8 mouse cellular contexts compared by ENCODE assay signal in genomic region chr17:32483200-32483599, GRCm38 (mm10). TPM values are rescaled to one million over a fixed set of nuclear protein-coding genes. Genes with fewer than 3 reads are reported as not detected.
DNase-seq lines count a peak whose midpoint lies in the region; ATAC-seq lines count a peak whose summit lies in the region.

No protein-coding gene starts in this region.

- H3K27ac ChIP-seq in embryonic facial prominence, embryonic 15.5 days (replicated peaks), result no peak overlapping the region
- no peak overlapping the region for H3K27ac ChIP-seq in heart, embryonic 11.5 days (ENCODE audit: low read depth, low read length)
- H3K27ac ChIP-seq in kidney, embryonic 15.5 days, result no peak overlapping the region
- H3K27ac ChIP-seq in liver, embryonic 11.5 days (ENCODE audit: low read depth, low read length), result no peak overlapping the region
- no peak overlapping the region for H3K27ac ChIP-seq in stomach, embryonic 14.5 days (ENCODE audit: low read length)

- H3K9me3 ChIP-seq in embryonic facial prominence, embryonic 15.5 days (replicated peaks), result no peaks in the 10 kb centered on the region
- no peaks in the 10 kb centered on the region for H3K9me3 ChIP-seq in heart, embryonic 11.5 days (replicated peaks; ENCODE audit: control insufficient read depth, low read length)
- H3K9me3 ChIP-seq in kidney, embryonic 15.5 days (replicated peaks), result no peaks in the 10 kb centered on the region
- no peaks in the 10 kb centered on the region for H3K9me3 ChIP-seq in liver, embryonic 11.5 days (ENCODE audit: control insufficient read depth, low read length)
- H3K9me3 ChIP-seq in stomach, embryonic 14.5 days (ENCODE audit: control insufficient read depth, low read depth, low read length), result no peaks in the 10 kb centered on the region

- H3K4me3 ChIP-seq in embryonic facial prominence, embryonic 15.5 days (replicated peaks), result peak overlapping the region; percentile 19; the same call in 1 of the 2 replicates
- no peak overlapping the region for H3K4me3 ChIP-seq in heart, embryonic 11.5 days (ENCODE audit: low read depth, low read length)
- peak overlapping the region; percentile 19; the same call in 1 of the 2 replicates for H3K4me3 ChIP-seq in kidney, embryonic 15.5 days (replicated peaks)
- H3K4me3 ChIP-seq in liver, embryonic 11.5 days (ENCODE audit: low read depth, low read length), result no peak overlapping the region
- H3K4me3 ChIP-seq in stomach, embryonic 14.5 days (ENCODE audit: low read depth, low read length), result no peak overlapping the region

- H3K36me3 ChIP-seq in embryonic facial prominence, embryonic 15.5 days, result no peaks in the 10 kb centered on the region
- no peaks in the 10 kb centered on the region for H3K36me3 ChIP-seq in heart, embryonic 11.5 days (ENCODE audit: control insufficient read depth, insufficient read depth, low read length)
- no peaks in the 10 kb centered on the region for H3K36me3 ChIP-seq in kidney, embryonic 15.5 days
- no peaks in the 10 kb centered on the region for H3K36me3 ChIP-seq in liver, embryonic 11.5 days (ENCODE audit: control insufficient read depth, insufficient read depth, low read length)
- no peaks in the 10 kb centered on the region for H3K36me3 ChIP-seq in stomach, embryonic 14.5 days (ENCODE audit: control insufficient read depth, insufficient read depth, low read length)

- H3K4me2 ChIP-seq in embryonic facial prominence, embryonic 15.5 days (replicated peaks), result peak overlapping the region; percentile 43
- peak overlapping the region; percentile 47 for H3K4me2 ChIP-seq in heart, embryonic 11.5 days
- peak overlapping the region; percentile 51 for H3K4me2 ChIP-seq in kidney, embryonic 15.5 days
- H3K4me2 ChIP-seq in liver, embryonic 11.5 days, result peak overlapping the region; percentile 9; the same call in 1 of the 2 replicates
- peak overlapping the region; percentile 26; the same call in 1 of the 2 replicates for H3K4me2 ChIP-seq in stomach, embryonic 14.5 days (replicated peaks; ENCODE audit: low read depth, low read length)

- H3K4me1 ChIP-seq in embryonic facial prominence, embryonic 15.5 days, result no peaks in the 10 kb centered on the region
- no peaks in the 10 kb centered on the region for H3K4me1 ChIP-seq in heart, embryonic 11.5 days (ENCODE audit: control insufficient read depth, insufficient read depth, low read length)
- peaks cover 3% of the 10 kb centered on the region; the same call in 1 of the 2 replicates for H3K4me1 ChIP-seq in kidney, embryonic 15.5 days
- H3K4me1 ChIP-seq in liver, embryonic 11.5 days (replicated peaks; ENCODE audit: control insufficient read depth, insufficient read depth, low read length), result peaks cover 2% of the 10 kb centered on the region; the same call in 1 of the 2 replicates
- H3K4me1 ChIP-seq in stomach, embryonic 14.5 days (ENCODE audit: control insufficient read depth, insufficient read depth, low read length), result 0 out of 2 replicates have a peak, but pooled peaks cover 3% of the 10 kb centered on the region

- no peak for ATAC-seq in embryonic facial prominence, embryonic 15.5 days (ENCODE audit: insufficient number of reproducible peaks, low FRiP score, low TSS enrichment, low read depth)
- ATAC-seq in heart, embryonic 11.5 days (replicated peaks; ENCODE audit: insufficient number of reproducible peaks, low FRiP score, low TSS enrichment), result no peak
- ATAC-seq in kidney, embryonic 15.5 days (replicated peaks; ENCODE audit: low FRiP score), result peak; percentile 70; the same call in 1 of the 2 replicates
- ATAC-seq in liver, embryonic 11.5 days (replicated peaks; ENCODE audit: low FRiP score), result no peak; the same call in 1 of the 2 replicates
- peak; percentile 71; the same call in 1 of the 2 replicates for ATAC-seq in stomach, embryonic 14.5 days (ENCODE audit: insufficient number of reproducible peaks, insufficient read depth, low FRiP score, low read depth)

- 17% methylated on average over 18 of the region's 18 CpGs for WGBS in embryonic facial prominence, embryonic 15.5 days
- WGBS in heart, embryonic 11.5 days (ENCODE audit: insufficient replicate concordance), result 16% methylated on average over 18 of the region's 18 CpGs
- WGBS in kidney, embryonic 15.5 days, result 19% methylated on average over 18 of the region's 18 CpGs
- 21% methylated on average over 18 of the region's 18 CpGs for WGBS in liver, embryonic 11.5 days
- WGBS in stomach, embryonic 14.5 days, result 17% methylated on average over 18 of the region's 18 CpGs

- peaks cover 13% of the 10 kb centered on the region for H3K27me3 ChIP-seq in embryonic facial prominence, embryonic 15.5 days
- H3K27me3 ChIP-seq in heart, embryonic 11.5 days (ENCODE audit: control insufficient read depth, insufficient read depth, low read length), result peaks cover 38% of the 10 kb centered on the region
- H3K27me3 ChIP-seq in kidney, embryonic 15.5 days, result peaks cover 26% of the 10 kb centered on the region
- H3K27me3 ChIP-seq in liver, embryonic 11.5 days (replicated peaks; ENCODE audit: control insufficient read depth, insufficient read depth, low read length), result peaks cover 21% of the 10 kb centered on the region
- no peaks in the 10 kb centered on the region for H3K27me3 ChIP-seq in stomach, embryonic 14.5 days (ENCODE audit: control insufficient read depth, insufficient read depth, low read length)

- DNase-seq in 416B (ENCODE audit: low read depth), result peak; percentile 40
- DNase-seq in adrenal gland, postnatal 25 days, result peak; percentile 94
- peak; percentile 40 for DNase-seq in liver, embryonic 11.5 days (ENCODE audit: low spot score)
- peak; percentile 23 to 39 for DNase-seq in natural killer cell, adult 2 months (ENCODE audit: low spot score in 2 of 2)

- no peak overlapping the region for H3K9ac ChIP-seq in embryonic facial prominence, embryonic 15.5 days
- no peak overlapping the region for H3K9ac ChIP-seq in heart, embryonic 11.5 days (ENCODE audit: low read depth, low read length)
- no peak overlapping the region for H3K9ac ChIP-seq in kidney, embryonic 15.5 days
- no peak overlapping the region for H3K9ac ChIP-seq in liver, embryonic 11.5 days (ENCODE audit: low read depth, low read length)
- H3K9ac ChIP-seq in stomach, embryonic 14.5 days (replicated peaks; ENCODE audit: low read depth, low read length), result no peak overlapping the region

RNA-seq across cellular contexts. Expression of gene Cyp4f17, which starts 22.6 kb away (rescaled TPM):
- 8.3 and 9.4 TPM in 2 replicates for total RNA-seq in adrenal gland, postnatal 25 days (2021)
- 11.7 and 15.5 TPM in 2 replicates for polyA plus RNA-seq in embryonic facial prominence, embryonic 15.5 days (2015; fragmentation: Nextera tagmentation; extraction: Ambion mirVana)
- polyA plus RNA-seq in heart, embryonic 11.5 days (2014; fragmentation: Nextera tagmentation; extraction: Ambion mirVana), result 4.6 and 5.1 TPM in 2 replicates
- polyA plus RNA-seq in kidney, embryonic 15.5 days (2015; fragmentation: Nextera tagmentation; extraction: Ambion mirVana), result 8.4 and 9.3 TPM in 2 replicates
- polyA plus RNA-seq in liver, embryonic 11.5 days (2014; fragmentation: Nextera tagmentation; extraction: Ambion mirVana), result 1.5 and 2.2 TPM in 2 replicates
- 10.1 and 10.6 TPM in 2 replicates for polyA plus RNA-seq in stomach, embryonic 14.5 days (2014; fragmentation: Nextera tagmentation; extraction: Ambion mirVana)

RNA-seq across cellular contexts. Expression of gene Cyp4f39, which starts 30.7 kb away (rescaled TPM):
- total RNA-seq in adrenal gland, postnatal 25 days (2021), result not detected in 2 replicates
- 20.4 and 27.6 TPM in 2 replicates for polyA plus RNA-seq in embryonic facial prominence, embryonic 15.5 days (2015; fragmentation: Nextera tagmentation; extraction: Ambion mirVana)
- not detected in 2 replicates for polyA plus RNA-seq in heart, embryonic 11.5 days (2014; fragmentation: Nextera tagmentation; extraction: Ambion mirVana)
- polyA plus RNA-seq in kidney, embryonic 15.5 days (2015; fragmentation: Nextera tagmentation; extraction: Ambion mirVana), result 0.55 and 0.66 TPM in 2 replicates
- polyA plus RNA-seq in liver, embryonic 11.5 days (2014; fragmentation: Nextera tagmentation; extraction: Ambion mirVana), result 0.15 and 0.27 TPM in 2 replicates
- 0.34 and 0.45 TPM in 2 replicates for polyA plus RNA-seq in stomach, embryonic 14.5 days (2014; fragmentation: Nextera tagmentation; extraction: Ambion mirVana)

RNA-seq across cellular contexts. Expression of gene Cyp4f16, which starts 53.2 kb away (rescaled TPM):
- total RNA-seq in adrenal gland, postnatal 25 days (2021), result 10.0 and 16.1 TPM in 2 replicates
- polyA plus RNA-seq in embryonic facial prominence, embryonic 15.5 days (2015; fragmentation: Nextera tagmentation; extraction: Ambion mirVana), result 18.2 and 23.3 TPM in 2 replicates
- 12.6 and 15.9 TPM in 2 replicates for polyA plus RNA-seq in heart, embryonic 11.5 days (2014; fragmentation: Nextera tagmentation; extraction: Ambion mirVana)
- polyA plus RNA-seq in kidney, embryonic 15.5 days (2015; fragmentation: Nextera tagmentation; extraction: Ambion mirVana), result 20.9 and 21.7 TPM in 2 replicates
- 5.8 and 6.1 TPM in 2 replicates for polyA plus RNA-seq in liver, embryonic 11.5 days (2014; fragmentation: Nextera tagmentation; extraction: Ambion mirVana)
- 19.9 and 21.6 TPM in 2 replicates for polyA plus RNA-seq in stomach, embryonic 14.5 days (2014; fragmentation: Nextera tagmentation; extraction: Ambion mirVana)

RNA-seq across cellular contexts. Expression of gene Pglyrp2, which starts 59.2 kb away (rescaled TPM):
- total RNA-seq in adrenal gland, postnatal 25 days (2021), result 0.12 and 0.57 TPM in 2 replicates
- polyA plus RNA-seq in embryonic facial prominence, embryonic 15.5 days (2015; fragmentation: Nextera tagmentation; extraction: Ambion mirVana), result 0.13 and 0.20 TPM in 2 replicates
- polyA plus RNA-seq in heart, embryonic 11.5 days (2014; fragmentation: Nextera tagmentation; extraction: Ambion mirVana), result 0.34 TPM in 1 of 2 replicates, not detected in the other
- polyA plus RNA-seq in kidney, embryonic 15.5 days (2015; fragmentation: Nextera tagmentation; extraction: Ambion mirVana), result not detected in 2 replicates
- polyA plus RNA-seq in liver, embryonic 11.5 days (2014; fragmentation: Nextera tagmentation; extraction: Ambion mirVana), result 1.8 and 2.2 TPM in 2 replicates
- polyA plus RNA-seq in stomach, embryonic 14.5 days (2014; fragmentation: Nextera tagmentation; extraction: Ambion mirVana), result 0.17 TPM in 1 of 2 replicates, not detected in the other

Comparison
In these comparisons a context has a peak if more than half of its experiments do, and no peak if none do; other contexts are left out.
1. DNase-seq: peak in every context shown above with its lines; median percentile 94 in adrenal gland, postnatal 25 days; 40 in 416B; 40 in liver, embryonic 11.5 days; 31 in natural killer cell, adult 2 months.
2. ATAC-seq: peak in kidney, embryonic 15.5 days (single experiment) and stomach, embryonic 14.5 days (single experiment); none in embryonic facial prominence, embryonic 15.5 days (single experiment), heart, embryonic 11.5 days (single experiment) and liver, embryonic 11.5 days (single experiment).
3. H3K4me3 ChIP-seq: peak in embryonic facial prominence, embryonic 15.5 days (single experiment) and kidney, embryonic 15.5 days (single experiment); none in heart, embryonic 11.5 days (single experiment), liver, embryonic 11.5 days (single experiment) and stomach, embryonic 14.5 days (single experiment).
4. RNA of gene Cyp4f39, which starts 30.7 kb away (polyA plus RNA-seq): 20.4 to 27.6 TPM in embryonic facial prominence, embryonic 15.5 days; 0.55 to 0.66 TPM in kidney, embryonic 15.5 days, 0.34 to 0.45 TPM in stomach, embryonic 14.5 days, 0.15 to 0.27 TPM in liver, embryonic 11.5 days and not detected in heart, embryonic 11.5 days; every median in the first group is over 10 times any median in the second.
5. Peak in every context shown above with its lines, with median percentiles within 50 percentile points of each other: H3K4me2 ChIP-seq.